Mouse (Mus musculus) embryo, embryonic 9.5 days (tissue): ENCODE results near the gene Dcdc2b.

Experiments used
- DNase-seq: peaks from one replicate; pipeline ENCODE4 v3.0.0-alpha.2; 2017; ENCODE audit errors: extremely low spot score

Dcdc2b gene

DNA sequence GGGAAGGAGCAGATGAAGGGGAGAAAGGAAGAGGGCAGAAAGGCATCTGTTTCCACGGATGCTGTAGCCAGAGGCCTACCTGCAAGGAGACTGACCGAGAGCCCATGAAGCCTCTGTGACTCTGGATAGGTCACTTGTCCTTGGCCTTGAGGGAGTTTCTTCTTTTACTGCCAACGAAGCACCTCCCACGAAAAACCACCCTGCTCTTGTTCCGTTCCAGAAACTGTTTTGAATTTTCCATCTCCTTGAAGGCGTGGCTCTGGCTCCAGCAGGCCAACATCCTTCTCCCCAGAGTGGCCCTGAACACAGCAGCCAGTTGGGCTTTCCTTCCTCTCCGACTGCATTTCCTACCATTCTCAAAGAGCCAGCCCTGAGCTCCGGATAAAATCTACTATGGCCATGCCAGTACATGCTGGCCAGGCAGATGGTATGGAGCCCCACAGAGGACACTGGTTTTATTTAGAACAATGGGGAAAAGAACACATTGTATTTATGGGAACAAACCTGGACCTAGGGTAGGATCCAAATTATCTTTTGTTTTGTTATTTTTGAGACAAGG lies 7.3 kb upstream of the Dcdc2b start:
- DNase-seq = no peak

DNA sequence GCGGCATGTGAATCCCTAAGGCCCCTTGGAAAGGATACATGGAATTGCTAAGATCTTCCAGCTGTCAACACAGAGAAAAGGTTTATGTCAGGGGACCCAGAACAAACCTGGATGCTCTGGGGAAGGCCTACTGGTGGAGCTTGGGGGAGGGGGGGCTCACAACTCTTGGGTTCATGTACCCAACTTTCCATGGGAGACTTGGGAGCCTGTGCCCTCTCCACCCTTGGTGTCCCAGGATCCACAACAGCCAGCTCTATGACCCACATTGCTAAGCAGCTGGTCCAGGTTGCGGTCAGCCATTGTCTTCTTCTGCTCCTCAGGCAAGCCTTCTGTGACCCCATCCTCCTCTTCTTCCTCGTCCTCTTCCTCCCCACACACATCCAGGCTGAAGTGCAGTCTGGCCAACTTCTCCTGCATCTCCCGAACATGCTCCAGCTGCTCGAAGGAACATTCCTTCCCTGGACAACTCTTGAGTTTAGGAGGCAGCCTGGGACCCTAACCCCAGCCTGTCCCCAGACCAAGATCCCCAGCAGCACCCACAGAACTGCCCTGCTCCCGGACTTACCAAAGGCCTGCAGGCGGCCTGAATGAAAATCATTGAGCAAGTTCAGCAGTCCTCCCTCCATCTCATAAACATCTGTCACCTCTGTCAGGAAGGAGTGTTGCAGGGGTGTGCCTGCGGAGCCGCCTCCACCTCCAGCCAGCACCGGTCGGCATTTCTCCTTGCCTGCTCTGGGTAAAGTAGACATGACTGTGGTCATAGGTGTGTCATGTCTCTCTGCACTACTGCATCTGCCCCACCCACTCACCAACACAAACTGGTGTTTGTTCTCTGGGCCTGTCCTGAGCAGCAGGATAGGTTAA lies 6.6 kb upstream of the Dcdc2b start:
- DNase-seq = no peak

DNA sequence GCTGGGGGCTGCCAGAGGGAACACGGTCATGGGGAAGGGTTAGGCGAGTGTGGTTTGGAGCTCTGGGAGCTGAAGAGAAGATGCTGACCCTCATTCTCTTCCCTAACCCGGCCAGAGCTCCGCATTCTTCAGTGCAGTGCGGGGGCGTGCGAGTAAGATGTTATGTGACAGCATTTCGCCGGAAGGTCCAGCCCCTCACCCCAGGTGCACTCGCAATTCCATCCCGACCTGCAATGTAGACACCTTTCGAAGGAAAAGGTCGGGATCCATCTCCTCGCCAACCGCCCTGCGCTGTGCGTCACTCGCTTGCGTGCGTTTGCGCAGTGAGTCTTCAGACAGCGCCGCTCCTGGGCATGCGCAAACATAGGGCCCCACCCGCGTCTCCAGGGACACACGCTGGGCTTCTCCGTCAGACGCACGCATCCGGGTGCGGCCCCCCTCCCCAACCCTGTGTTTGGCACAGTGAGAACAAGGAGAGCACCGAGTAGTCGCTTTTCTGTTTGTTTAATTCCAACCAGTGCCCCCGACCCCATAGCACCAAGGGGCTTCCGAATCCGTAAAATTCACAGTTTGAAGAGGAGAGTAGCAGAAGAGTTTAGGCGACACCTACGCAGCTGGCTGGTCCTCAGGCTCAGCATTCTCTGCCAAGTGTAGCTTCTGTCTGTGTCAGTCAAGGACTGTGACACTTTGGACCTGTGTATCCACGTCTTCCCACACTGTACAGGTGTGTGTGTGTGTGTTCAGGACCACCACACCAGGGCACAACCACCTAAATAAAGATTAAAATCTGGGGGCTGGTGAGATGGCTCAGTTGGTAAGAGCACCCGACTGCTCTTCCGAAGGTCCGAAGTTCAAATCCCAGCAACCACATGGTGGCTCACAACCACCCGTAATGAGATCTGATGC lies 5.0 kb upstream of the Dcdc2b start, which contains the start of gene Iqcc:
Gene Iqcc, minus strand, starts transcription at position 314 of the 906 bp plus-strand sequence.
- DNase-seq = peak; percentile 90

DNA sequence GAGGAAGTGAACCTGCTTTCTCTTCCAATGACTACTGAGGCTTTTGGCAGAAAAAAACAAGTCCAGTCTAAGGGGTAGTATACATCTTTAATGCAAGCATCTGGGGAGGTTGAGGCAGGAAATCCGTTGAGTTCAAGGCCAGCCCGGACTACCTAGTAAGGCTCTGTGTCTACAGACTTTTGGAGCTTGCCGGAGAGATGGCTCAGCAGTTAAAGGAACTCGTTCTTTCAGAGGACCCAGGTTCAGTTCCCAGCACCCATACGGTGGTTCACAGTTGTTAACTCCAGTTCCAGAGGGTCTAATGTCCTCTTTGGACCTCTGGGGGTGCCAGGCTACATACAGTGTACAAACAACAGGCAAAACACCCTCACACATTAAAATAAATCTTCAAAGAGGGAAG lies 4.0 kb upstream of the Dcdc2b start:
- no peak for DNase-seq

DNA sequence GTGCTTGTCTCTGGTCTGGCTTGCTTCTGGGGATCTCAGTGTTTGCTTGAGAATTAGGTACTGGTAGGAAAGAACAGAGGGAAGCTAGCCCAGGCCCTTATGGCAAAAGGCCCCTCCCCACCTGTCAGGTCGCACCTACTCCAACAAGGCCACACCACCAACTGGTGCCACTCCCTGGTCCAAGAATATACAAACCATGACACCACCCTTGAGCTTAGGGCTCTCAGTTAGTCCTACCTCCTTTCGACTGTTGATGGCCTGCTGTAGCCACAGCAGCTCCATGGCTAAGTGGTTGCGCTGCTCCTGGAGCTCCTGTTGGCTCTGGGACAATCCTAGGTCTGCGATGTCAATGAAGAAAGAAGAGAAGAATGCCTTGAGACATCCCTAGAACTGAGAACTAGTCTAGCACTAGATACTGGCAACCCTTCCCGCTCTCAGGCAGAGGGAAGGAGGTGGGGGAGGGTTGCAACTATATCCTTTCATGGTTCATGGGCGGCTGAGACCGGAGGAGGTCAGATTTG lies 3.1 kb upstream of the Dcdc2b start:
- DNase-seq = no peak

DNA sequence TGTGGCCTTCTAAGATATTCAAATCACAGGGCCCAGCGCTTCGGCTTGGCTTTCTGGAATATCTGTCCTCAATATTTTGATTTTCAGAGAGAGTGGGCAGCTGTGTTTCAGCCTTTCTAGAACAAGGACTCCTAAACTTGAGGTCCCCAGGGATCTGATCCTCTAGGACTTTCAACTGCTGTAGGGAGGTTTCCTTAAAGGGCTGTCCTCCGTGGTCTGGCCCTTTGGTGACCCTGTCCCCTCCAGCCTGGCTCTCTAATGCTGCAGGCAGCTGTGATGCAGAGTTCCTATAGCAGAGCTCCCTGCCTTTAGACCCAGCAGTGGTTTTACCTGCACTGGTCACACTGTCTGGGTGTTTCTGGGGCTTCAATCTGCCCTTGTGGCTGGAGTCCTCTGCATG lies 2.6 kb upstream of the Dcdc2b start:
- DNase-seq = no peak

DNA sequence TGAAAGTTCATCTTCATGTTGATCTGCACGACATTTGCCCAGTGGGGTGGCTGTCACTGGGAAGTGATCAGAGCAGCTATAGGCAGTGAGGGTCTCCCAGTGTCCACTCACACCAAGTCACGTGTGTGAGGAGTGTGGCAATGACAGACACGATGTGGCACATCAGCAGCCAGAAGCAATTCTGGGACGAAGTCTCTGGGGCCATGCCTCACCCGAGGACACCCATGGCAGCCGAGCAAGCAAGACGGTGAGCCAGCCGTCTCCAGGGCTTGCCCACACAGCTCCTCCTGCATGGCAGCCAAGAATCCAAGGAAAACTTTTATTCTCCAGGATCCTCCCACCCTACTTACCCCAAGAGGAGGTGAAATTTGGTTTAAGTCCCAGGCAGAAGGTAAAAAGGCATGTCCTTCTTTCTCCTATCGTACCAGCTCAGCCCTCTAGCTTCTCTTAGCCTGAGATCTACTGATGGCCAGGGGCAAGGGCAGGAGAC lies 1.8 kb upstream of the Dcdc2b start:
- DNase-seq = no peak

DNA sequence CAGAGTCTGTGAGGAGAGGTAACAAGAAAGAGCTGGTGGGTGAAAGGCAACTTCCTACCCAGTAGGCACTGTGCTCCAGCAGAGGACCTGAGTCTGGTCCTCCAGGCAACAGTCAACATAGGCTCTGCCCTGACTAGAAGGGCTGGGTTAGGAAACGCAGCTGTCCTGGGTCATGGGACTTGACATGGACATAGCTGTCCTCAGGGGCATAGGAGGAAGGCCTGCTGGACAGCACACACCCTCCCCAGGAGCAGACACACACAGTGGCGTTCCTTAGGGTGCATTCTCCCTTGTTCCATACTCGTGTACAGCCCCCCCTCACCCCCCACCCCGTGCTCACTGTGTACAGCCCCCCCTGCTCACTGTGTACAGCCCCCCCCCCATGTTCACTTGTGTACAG lies 3.6 kb downstream of the Dcdc2b start:
- DNase-seq = no peak

DNA sequence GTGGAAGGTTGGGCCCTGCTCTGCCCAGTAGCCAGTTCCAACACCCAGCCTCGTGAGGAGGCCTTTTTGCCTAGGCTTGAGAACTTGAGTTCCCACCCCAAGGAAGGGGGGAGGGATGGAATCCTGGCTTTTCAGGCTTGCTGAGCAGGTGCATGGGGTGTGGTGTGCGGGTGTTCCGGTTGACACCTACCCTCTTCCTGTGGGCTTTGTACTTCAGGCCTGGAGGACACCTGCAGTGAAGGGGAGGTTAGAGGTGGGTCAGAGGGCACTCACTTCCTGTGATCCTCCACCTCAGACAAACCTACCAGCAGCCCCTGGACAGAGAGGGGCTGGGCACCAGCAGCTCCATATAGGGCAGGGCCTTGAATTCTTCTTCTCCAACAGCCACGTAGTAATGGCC lies 4.0 kb downstream of the Dcdc2b start:
- DNase-seq = no peak

DNA sequence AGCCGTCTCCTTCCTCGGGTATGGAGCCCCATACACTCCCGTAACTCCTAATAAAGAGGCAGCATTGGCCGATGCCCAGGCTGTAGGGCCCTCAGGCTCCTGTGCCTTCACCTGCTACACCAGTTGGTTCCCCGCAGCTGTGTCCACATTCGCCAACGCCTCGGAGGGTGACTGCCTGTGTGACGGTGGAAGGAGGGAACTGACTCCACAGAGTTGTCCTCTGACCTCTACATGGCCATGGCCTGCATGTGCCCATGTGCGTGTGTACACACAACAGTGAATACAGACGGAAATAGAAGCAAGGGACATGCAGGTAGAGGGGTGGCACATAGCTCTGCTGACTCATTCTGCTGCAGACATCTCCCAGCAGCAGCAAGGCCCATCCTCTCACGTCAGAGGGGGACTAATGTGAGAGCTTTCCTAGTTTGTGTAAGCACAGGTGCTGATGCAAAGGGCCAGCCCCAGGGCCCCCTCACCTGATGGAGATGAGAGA lies 4.9 kb downstream of the Dcdc2b start:
- no peak for DNase-seq

DNA sequence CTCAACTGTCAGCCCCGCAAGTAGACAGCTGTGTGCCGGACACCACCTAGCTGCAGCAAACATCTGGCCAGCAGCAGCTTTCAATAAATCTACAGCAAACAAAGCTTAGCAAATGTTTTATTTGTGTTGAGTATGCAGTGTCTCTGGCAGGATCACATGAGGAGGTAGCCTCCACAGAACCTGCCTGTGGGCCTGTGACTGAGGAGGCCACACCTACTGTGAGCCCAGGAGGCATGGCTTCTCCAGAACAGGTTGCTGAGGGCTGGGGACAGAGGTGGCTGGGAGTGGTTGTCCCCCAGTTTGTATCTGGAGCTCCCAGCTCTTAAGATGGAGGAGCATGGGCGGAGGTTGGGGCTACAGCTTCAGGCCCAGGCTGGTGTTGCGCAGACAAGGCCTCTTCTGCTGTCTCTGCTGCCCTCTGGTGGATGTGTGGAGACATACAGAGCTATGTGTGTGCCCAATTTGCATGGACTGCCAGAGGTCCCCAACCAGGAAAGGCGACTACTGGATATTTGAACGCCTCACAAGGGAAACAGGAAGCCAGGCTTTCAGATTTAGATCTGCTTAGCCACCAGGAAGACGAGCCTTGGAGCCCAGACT lies 5.5 kb downstream of the Dcdc2b start:
- peak; percentile 82 for DNase-seq

DNA sequence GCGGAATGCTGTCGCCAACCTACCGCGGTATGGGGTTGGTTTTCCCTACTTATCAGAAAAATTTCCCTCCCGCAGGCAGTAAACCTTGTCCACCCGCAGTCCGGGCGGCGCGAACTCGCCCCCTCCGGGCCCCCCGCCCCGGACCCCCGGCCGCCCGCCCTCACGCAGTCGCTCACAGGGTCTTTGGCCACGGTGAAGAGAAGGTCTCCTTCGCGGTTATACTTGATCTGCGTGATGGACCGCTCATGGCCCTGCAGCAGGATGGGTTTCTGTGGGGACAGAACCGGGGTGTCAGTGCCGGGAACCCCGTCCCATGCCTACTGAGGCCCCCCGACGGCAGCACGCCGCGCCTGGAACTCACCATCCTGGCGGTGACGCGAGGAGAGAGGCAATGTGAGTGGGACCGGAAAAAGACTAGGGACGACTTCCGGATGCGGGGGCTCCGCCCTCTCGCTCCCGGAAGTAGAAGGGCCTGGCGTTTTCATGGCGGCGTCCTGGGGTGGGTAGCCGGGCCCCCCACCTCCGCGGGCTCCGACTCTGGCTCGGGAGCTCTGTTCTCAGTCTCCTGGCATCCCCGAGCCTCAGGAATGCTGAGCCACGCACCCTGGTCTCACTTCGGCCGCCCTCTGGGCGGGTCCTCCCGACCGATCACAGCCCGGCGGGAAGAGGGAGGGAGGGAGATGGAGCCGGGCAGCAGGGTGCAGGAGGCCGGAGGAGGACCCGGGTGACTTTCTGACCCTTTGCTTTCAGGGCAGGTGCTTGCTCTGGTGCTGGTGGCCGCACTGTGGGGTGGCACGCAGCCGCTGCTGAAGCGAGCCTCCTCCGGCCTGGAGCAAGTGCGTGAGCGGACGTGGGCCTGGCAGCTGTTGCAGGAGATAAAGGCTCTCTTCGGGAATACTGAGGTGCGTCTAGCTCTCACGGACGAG lies 13.6 kb downstream of the Dcdc2b start, which contains the start of the genes Eif3i and Tmem234:
Gene Eif3i, minus strand, starts transcription at position 416 of the 926 bp plus-strand sequence.
Gene Tmem234, plus strand, starts transcription at position 436 of the 926 bp plus-strand sequence.
- peak; percentile 84 for DNase-seq

DNA sequence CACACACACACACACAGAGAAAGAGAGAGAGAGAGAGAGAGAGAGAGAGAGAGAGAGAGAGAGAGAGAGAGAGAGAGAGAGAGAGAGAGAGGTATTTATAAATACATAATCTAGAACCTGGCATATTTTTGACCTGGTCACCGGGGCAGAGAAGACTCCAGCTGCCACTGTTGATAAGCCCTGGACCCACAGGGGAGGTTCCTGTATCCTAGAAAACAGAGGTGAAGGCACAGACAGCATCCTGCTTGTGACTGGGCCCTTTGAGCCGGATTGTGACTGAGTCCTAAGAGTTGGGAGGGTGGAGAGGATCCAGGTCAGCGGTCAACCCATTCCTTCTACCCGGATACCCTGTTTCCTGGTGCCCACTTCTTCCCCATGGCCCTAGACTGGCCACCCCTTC lies 25.2 kb downstream of the Dcdc2b start:
- no peak for DNase-seq

DNA sequence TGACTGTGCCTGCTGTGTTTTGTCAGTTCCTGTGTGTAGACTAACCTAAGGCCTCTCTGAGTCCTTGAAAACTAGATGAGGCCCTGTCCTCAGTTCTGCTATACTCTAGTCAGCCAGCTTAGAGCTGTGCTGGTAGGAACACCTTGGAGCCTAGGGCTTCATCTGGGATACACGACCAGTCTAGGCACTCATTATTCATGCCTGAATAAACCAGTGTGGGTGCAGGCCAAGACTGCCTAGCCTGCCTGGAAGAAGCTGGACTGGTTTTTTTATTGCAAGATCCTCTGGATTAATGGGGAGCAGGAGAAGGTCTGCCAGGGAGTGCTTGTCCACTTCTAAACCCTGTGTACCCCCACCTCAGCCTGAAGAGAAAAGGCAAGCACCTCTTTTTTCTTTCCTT lies 27.1 kb downstream of the Dcdc2b start:
- DNase-seq = no peak

DNA sequence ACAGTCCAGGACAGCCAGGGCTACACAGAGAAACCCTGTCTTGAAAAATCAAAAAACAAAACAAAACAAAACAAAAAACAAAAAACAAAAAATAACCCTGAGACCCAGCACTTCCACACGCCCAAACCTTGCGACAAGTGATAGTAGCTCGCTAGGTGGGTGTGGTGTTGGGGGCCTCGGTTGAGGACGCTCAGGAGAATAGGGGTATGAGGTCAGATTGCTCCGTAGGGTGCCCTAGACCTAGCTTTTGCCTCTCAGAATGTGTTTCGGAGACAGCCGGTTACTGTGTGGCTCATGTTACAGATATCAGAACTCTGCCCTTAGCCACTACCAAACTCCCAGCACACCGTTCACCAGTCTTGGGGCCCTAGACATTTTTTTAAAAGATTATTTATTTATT lies 28.3 kb downstream of the Dcdc2b start:
- no peak for DNase-seq

DNA sequence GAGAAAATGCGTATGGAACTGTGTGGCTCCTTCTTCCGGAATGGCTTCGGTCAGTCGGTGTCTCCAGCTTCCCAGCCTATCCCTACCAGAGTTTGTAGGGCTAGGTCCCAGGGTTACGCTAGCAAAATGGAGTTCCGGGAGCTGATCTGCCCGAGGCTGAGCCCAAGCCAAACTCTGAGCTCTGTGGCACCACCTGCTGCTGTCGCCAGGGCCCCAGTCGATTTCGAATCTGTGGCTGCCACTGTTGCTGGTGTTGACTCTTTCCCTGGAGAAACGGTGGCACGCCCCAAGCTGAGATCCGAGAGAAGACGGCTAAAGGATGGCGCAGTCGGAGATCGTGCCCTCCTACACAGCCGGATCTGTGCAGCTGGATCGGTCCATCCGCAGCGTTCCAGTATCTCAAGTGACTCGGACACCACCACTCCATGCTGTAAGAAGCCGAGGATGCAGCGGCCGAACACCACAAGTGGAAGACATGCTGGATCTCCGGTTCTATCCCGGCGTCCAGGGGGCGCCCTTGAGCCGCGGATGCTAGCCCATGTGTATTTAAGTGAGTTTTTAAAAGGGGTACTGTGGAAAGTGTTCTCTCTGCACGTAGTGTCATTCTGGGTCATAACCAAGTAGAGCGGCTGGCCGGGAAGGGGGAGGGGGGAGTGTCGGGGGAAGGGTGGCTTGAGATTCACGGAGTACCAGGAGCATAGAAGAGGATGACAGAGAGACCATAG lies 29.0 kb downstream of the Dcdc2b start:
- DNase-seq = peak; percentile 87

DNA sequence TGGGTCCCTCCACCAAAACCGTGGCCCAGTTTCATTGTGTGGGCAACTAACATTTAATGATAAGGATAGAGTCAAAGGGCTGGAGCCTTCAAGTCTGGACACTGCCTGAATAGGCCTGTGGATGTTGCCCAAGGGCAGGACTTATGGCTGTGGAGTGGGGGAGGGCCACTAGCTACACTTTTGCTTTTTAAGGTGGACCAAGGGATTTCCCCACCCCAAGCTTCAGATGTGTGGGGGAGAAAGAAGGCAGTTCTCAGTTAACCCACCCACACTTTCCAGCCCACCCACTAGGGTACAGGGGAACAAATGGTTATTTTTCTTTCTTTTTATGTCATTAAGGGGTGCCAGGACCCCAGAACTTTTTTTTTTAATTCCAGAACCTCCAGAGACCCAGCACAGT lies 29.7 kb downstream of the Dcdc2b start:
- DNase-seq = no peak

DNA sequence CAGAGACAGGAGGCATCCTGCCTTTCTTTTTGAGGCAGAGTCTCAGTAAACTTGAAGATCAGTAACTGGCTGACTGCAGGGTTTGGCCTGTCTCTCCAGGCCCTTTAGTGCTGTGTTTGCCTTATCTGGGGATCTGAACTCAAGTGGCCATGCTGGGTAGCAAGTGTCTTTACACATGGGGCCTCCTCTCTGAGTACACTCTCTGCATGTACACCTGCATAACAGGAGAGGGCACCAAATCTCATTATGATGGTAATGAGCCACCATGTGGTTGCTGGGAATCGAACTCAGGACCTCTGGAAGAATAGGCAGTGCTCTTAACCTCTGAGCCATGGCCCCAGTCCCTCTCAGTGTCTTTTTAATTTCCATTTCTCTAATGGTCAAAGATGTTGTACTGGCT lies 31.8 kb downstream of the Dcdc2b start:
- DNase-seq = no peak

DNA sequence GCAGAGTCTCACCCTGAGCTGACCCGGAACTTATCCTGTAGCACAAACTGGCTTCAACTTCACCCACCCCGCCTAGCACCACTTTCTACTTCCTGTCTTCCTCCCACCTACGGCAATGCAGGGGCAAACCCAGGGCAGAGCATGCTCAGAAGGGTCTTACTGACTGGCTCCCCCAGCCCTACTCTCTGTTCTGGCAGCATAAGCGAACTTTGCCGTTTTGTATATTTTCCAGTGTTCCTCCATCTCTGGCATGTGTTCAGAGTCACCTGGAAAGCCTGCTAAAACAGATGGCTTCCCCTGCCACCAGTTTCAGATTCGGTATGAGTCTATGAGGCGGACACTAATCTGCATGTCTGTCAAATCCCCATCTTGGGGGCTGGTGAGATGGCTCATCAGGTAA lies 33.7 kb downstream of the Dcdc2b start:
- DNase-seq = no peak
